Mouse (Mus musculus): ENCODE data around the gene Cox8a. TPM values are rescaled to one million over a fixed set of nuclear protein-coding genes. Genes with fewer than 3 reads are reported as not detected.

Cox8a gene
- polyA plus RNA-seq, 1 experiment from 2014 or later, result 936 TPM

DNA sequence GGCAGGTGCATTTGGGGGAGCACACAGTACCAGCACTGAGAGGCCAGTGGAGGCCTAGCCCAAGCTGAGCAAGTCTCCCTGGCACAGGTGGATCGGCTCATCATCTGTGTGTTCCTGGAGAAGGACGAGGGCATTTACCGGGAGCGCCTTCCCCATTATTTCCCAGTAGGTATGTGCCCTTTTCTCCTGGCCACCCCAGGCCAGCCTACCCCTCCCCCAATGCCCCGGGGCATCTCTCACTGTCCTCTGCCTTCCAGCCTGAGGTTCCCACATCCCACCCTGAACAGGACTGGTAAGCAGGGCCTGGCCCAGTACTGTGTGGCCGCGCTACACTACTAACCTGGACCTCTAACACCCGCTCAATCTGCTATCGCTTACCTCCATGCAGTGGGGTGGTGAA, 20.0 kb downstream of the Cox8a start:
- H3K9me3 ChIP-seq (replicated peaks), result no peaks in the 10 kb centered on the region
- peaks cover 24% of the 10 kb centered on the region for H3K4me1 ChIP-seq
- WGBS (ENCODE audit: insufficient replicate concordance), result 92% methylated on average over 9 of the region's 9 CpGs
- H3K27me3 ChIP-seq (replicated peaks), result peaks cover 7% of the 10 kb centered on the region
- no peak overlapping the region for H3K27ac ChIP-seq
- H3K4me3 ChIP-seq, result no peak overlapping the region
- H3K36me3 ChIP-seq, result peaks cover 57% of the 10 kb centered on the region
- no peak overlapping the region for H3K9ac ChIP-seq
- 0 out of 2 replicates have a peak, but pooled peaks have one; percentile 29 for ATAC-seq
- no peak overlapping the region for H3K4me2 ChIP-seq

GRCm38 (mm10) chr19:7196741-7197270, 20.6 kb downstream of the Cox8a start:
- peaks cover 9% of the 10 kb centered on the region for H3K27me3 ChIP-seq (replicated peaks)
- no peak overlapping the region for H3K27ac ChIP-seq
- peaks cover 53% of the 10 kb centered on the region for H3K36me3 ChIP-seq
- no peak overlapping the region for H3K4me3 ChIP-seq
- peaks cover 27% of the 10 kb centered on the region for H3K4me1 ChIP-seq
- H3K4me2 ChIP-seq, result no peak overlapping the region
- H3K9me3 ChIP-seq (replicated peaks), result no peaks in the 10 kb centered on the region
- ATAC-seq, result peak; percentile 16; the same call in 1 of the 2 replicates
- H3K9ac ChIP-seq, result no peak overlapping the region
- 37% methylated on average over 17 of the region's 17 CpGs for WGBS (ENCODE audit: insufficient replicate concordance)

- no peak for ATAC-seq
- H3K27me3 ChIP-seq (replicated peaks), result peaks cover 16% of the 10 kb centered on the region
- H3K4me3 ChIP-seq, result no peak overlapping the region
- WGBS (ENCODE audit: insufficient replicate concordance), result 24% methylated on average over 33 of the region's 33 CpGs
- H3K4me2 ChIP-seq, result no peak overlapping the region
- no peak overlapping the region for H3K9ac ChIP-seq
- H3K9me3 ChIP-seq (replicated peaks), result no peaks in the 10 kb centered on the region
- H3K27ac ChIP-seq, result no peak overlapping the region
- peaks cover 46% of the 10 kb centered on the region for H3K36me3 ChIP-seq
- peaks cover 31% of the 10 kb centered on the region for H3K4me1 ChIP-seq
Observed at GRCm38 (mm10) chr19:7195900-7196728, 21.3 kb downstream of the Cox8a start.

DNA sequence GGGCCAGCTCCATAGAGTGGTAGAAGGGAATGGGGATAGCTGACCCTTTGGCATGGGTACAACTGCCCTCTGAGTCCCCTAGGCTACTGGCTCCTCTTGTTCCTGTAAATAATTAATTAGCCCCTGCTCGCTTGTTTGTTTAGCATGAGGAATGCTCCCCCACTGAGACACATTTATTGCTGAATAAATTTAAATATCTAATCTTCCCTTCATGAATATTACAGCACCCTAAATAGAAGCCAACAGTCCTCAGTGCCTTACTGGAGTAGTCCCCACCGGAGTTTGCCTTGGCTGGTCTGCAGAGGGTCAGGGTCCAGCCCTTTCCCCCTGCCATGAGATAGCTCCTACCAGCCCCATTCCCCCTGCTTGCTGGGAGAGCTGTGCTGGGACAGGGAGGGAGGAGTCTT, 24.9 kb downstream of the Cox8a start:
- H3K27me3 ChIP-seq (replicated peaks), result peaks cover 39% of the 10 kb centered on the region
- no peak overlapping the region for H3K4me2 ChIP-seq
- no peak overlapping the region for H3K4me3 ChIP-seq
- no peaks in the 10 kb centered on the region for H3K9me3 ChIP-seq (replicated peaks)
- no peak overlapping the region for H3K9ac ChIP-seq
- 48% methylated on average over 2 of the region's 2 CpGs for WGBS (ENCODE audit: insufficient replicate concordance)
- no peak overlapping the region for H3K27ac ChIP-seq
- peaks cover 35% of the 10 kb centered on the region for H3K4me1 ChIP-seq
- peaks cover 10% of the 10 kb centered on the region for H3K36me3 ChIP-seq
- ATAC-seq, result no peak

- Histone ChIP-seq H3K4me3 (no peak overlapping the region), H3K4me2 (no peak overlapping the region), H3K9me3 (replicated peaks) (no peaks in the 10 kb centered on the region), H3K27ac (no peak overlapping the region), H3K9ac (no peak overlapping the region), H3K27me3 (replicated peaks) (peaks cover 48% of the 10 kb centered on the region), H3K36me3 (peaks cover 3% of the 10 kb centered on the region; the same call in 1 of the 2 replicates), H3K4me1 (peaks cover 27% of the 10 kb centered on the region)
- 31% methylated on average over 6 of the region's 6 CpGs for WGBS (ENCODE audit: insufficient replicate concordance)
- peak; percentile 28; the same call in 1 of the 2 replicates for ATAC-seq
Observed at GRCm38 (mm10) chr19:7191639-7192038, 25.8 kb downstream of the Cox8a start.

DNA sequence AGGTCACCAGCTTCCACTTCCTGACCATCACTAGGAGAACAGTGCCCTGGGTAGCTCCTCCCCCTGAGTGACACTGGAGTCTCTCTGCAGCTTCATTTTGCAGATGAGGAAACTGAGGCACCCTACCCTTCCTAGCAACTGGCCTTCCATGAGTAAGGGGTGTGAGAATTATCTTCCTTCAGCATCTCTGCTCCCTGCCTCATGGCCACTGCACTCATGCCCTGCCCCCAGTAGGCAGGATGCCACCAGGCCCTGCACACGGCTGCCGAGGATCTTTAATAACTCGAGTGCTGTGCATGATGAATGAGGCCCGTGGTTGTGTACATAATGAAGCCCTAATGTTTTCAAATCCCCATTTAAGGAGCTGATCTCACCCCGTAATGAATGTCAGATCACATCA, 26.4 kb downstream of the Cox8a start:
- no peak overlapping the region for H3K9ac ChIP-seq
- no peak overlapping the region for H3K4me2 ChIP-seq
- 54% methylated on average over 5 of the region's 5 CpGs for WGBS (ENCODE audit: insufficient replicate concordance)
- no peaks in the 10 kb centered on the region for H3K36me3 ChIP-seq
- peaks cover 55% of the 10 kb centered on the region for H3K27me3 ChIP-seq (replicated peaks)
- peaks cover 21% of the 10 kb centered on the region for H3K4me1 ChIP-seq
- no peaks in the 10 kb centered on the region for H3K9me3 ChIP-seq (replicated peaks)
- no peak for ATAC-seq
- no peak overlapping the region for H3K27ac ChIP-seq
- no peak overlapping the region for H3K4me3 ChIP-seq

- ATAC-seq, result no peak
- H3K4me3 ChIP-seq, result no peak overlapping the region
- H3K27me3 ChIP-seq (replicated peaks), result peaks cover 74% of the 10 kb centered on the region
- no peak overlapping the region for H3K9ac ChIP-seq
- 48% methylated on average over 4 of the region's 4 CpGs for WGBS (ENCODE audit: insufficient replicate concordance)
- H3K36me3 ChIP-seq, result no peaks in the 10 kb centered on the region
- H3K4me2 ChIP-seq, result no peak overlapping the region
- no peaks in the 10 kb centered on the region for H3K9me3 ChIP-seq (replicated peaks)
- no peak overlapping the region for H3K27ac ChIP-seq
- H3K4me1 ChIP-seq, result peaks cover 18% of the 10 kb centered on the region; the same call in 1 of the 2 replicates
Observed at GRCm38 (mm10) chr19:7189026-7189425, 28.4 kb downstream of the Cox8a start.

DNA sequence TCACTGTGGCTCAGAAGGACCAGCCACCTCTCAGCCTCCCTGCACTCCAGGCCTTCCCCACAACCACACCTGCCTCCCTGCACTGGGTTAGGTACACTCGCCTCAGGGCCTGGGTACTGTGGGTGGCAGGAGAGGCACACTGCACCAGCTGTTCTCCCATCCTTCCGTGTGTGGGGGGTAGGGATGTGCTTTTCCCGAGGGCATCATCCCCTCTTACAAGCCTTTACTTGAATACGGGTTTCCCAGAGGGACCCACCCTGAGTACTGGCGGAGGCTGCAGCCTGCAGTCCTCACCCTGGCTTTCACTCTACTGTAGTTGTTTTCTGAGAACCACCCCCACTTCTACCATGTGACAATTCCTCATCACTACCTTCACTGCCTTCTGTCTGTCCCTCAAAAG, 30.3 kb downstream of the Cox8a start:
- H3K4me1 ChIP-seq, result peaks cover 16% of the 10 kb centered on the region
- H3K36me3 ChIP-seq, result no peaks in the 10 kb centered on the region
- WGBS (ENCODE audit: insufficient replicate concordance), result 52% methylated on average over 5 of the region's 5 CpGs
- H3K9me3 ChIP-seq (replicated peaks), result no peaks in the 10 kb centered on the region
- ATAC-seq, result no peak
- no peak overlapping the region for H3K9ac ChIP-seq
- H3K4me3 ChIP-seq, result no peak overlapping the region
- peaks cover 85% of the 10 kb centered on the region for H3K27me3 ChIP-seq (replicated peaks)
- H3K27ac ChIP-seq, result no peak overlapping the region
- H3K4me2 ChIP-seq, result no peak overlapping the region

DNA sequence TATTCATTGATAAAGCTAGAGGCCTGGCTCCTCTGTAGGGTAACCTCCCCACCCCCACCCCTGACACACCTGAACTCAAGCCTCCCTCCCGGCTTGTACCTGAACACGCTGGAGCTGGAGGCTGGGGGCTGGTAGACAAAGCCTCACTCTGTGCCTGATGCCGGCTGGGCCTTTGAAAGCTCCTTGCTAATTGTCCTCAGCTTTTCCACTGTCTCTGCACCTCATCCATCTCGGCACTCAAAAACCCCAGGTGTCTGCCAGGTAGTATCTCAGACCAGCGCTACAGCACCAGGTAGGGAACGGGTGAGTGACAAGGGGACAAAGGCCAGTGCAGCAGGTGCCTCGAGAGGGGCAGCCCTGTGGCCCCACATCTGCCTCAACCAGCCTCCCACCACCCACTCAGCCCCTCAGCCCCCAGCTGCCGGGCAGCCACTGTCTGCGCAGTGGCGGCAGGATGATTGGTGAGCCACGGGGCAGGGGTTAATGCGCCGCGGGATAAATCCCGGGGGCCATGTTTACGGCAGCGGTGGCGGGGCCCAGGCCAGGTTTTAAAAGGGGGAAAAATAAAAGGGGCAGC, 31.6 kb downstream of the Cox8a start:
- Histone ChIP-seq H3K27ac (no peak overlapping the region), H3K27me3 (replicated peaks) (peaks cover 90% of the 10 kb centered on the region), H3K36me3 (no peaks in the 10 kb centered on the region), H3K9me3 (replicated peaks) (no peaks in the 10 kb centered on the region), H3K9ac (no peak overlapping the region), H3K4me2 (no peak overlapping the region), H3K4me1 (peaks cover 10% of the 10 kb centered on the region), H3K4me3 (no peak overlapping the region)
- 21% methylated on average over 18 of the region's 18 CpGs for WGBS (ENCODE audit: insufficient replicate concordance)
- ATAC-seq, result no peak

GRCm38 (mm10) chr19:7185059-7185458, 32.4 kb downstream of the Cox8a start:
- no peak for ATAC-seq
- Histone ChIP-seq H3K27ac (no peak overlapping the region), H3K9ac (no peak overlapping the region), H3K36me3 (no peaks in the 10 kb centered on the region), H3K9me3 (replicated peaks) (no peaks in the 10 kb centered on the region), H3K4me2 (no peak overlapping the region), H3K4me1 (peaks cover 10% of the 10 kb centered on the region), H3K4me3 (no peak overlapping the region), H3K27me3 (replicated peaks) (peaks cover 97% of the 10 kb centered on the region)
- 60% methylated on average over 4 of the region's 4 CpGs for WGBS (ENCODE audit: insufficient replicate concordance)

DNA sequence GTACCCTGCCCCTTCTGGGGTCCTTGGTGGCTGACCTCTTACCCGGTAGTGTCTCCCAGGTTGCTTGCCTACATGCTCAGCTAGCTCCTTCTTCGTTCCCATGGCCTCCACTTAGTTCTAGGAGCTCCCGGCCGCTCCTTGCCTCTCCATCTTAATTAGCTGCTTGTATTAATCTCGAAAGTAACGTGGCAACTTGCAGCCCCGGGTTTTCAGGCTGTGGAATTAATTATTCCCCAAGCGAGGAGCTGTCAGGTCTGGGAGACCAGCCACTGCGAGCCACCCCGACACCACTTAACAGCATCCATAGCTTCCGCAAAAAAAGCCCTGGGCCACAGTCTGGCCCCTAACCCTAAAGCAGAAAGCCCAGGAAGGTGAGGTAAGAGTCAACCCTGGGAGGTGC, 34.0 kb downstream of the Cox8a start:
- Histone ChIP-seq H3K4me1 (peaks cover 8% of the 10 kb centered on the region), H3K9ac (no peak overlapping the region), H3K9me3 (replicated peaks) (no peaks in the 10 kb centered on the region), H3K4me3 (no peak overlapping the region), H3K4me2 (no peak overlapping the region), H3K27ac (no peak overlapping the region), H3K36me3 (no peaks in the 10 kb centered on the region), H3K27me3 (replicated peaks) (peaks cover 99% of the 10 kb centered on the region)
- no peak for ATAC-seq
- 48% methylated on average over 11 of the region's 11 CpGs for WGBS (ENCODE audit: insufficient replicate concordance)

- H3K4me3 ChIP-seq, result no peak overlapping the region
- no peak for ATAC-seq
Observed at GRCm38 (mm10) chr19:7182273-7182949, 35.0 kb downstream of the Cox8a start.

More at GRCm38 (mm10) chr19:7182273-7182949, 35.0 kb downstream of the Cox8a start:
- peak overlapping the region; percentile 24; the same call in 1 of the 2 replicates for H3K4me2 ChIP-seq
- H3K36me3 ChIP-seq, result no peaks in the 10 kb centered on the region
- H3K4me1 ChIP-seq, result peaks cover 15% of the 10 kb centered on the region
- WGBS (ENCODE audit: insufficient replicate concordance), result 17% methylated on average over 23 of the region's 23 CpGs
- no peaks in the 10 kb centered on the region for H3K9me3 ChIP-seq (replicated peaks)
- H3K27me3 ChIP-seq (replicated peaks), result peaks cover 99% of the 10 kb centered on the region
- H3K27ac ChIP-seq, result no peak overlapping the region
- H3K9ac ChIP-seq, result no peak overlapping the region
